Mouse (Mus musculus) E14TG2a.4 (cell line): Measurements from ENCODE around the gene Mmel1.

Experiments used
- CTCF ChIP-seq: conservative IDR thresholded peaks from 2 replicates; pipeline ENCODE4 v1.5.1; 2014; ENCODE audit warnings: low read length
- POU5F1 ChIP-seq: IDR thresholded peaks from 2 replicates; pipeline ENCODE4 v1.6.1; 2014; ENCODE audit warnings: low read length, borderline replicate concordance

- TF ChIP-seq CTCF: peak; percentile 33
- TF ChIP-seq POU5F1: no peak
Measured at GRCm38 (mm10) chr4:154935788-154936187, 66.4 kb downstream of the Mmel1 start.
